Mouse (Mus musculus) liver (tissue): ENCODE data around the gene Tnfrsf14.

ENCODE experiments used
- DNase-seq: peaks from one replicate; pipeline ENCODE4 v3.0.0-alpha.2; 2020; ENCODE audit warnings: mixed read lengths

Gene Tnfrsf14

GRCm38 (mm10) chr4:154873186-154873585, 55.2 kb downstream of the Tnfrsf14 start:
- no peak for DNase-seq
